Mouse (Mus musculus): Measurements from ENCODE around the gene Foxo1.

Foxo1 gene

DNA sequence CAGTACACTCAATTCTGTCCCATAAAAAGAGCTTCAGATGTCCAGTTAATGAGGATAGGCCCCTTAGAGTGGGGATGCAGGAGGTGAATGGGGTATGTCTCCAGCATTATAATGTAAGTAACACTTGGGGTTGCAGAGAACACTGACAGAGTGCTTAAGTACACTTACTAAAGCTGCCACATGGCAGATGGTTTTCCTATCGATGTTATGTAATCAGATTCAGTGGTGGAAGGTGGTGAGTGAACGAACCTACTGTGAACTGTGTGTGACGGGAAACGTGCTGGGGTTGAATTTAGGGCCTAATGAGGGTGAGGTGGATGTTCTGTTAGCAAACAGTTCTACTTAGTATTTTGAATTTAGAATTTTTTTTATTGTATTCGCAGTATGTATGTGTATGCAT lies 35.2 kb downstream of the Foxo1 start:
- no peak for DNase-seq (ENCODE audit: extremely low spot score, low read depth, low spot score)

DNA sequence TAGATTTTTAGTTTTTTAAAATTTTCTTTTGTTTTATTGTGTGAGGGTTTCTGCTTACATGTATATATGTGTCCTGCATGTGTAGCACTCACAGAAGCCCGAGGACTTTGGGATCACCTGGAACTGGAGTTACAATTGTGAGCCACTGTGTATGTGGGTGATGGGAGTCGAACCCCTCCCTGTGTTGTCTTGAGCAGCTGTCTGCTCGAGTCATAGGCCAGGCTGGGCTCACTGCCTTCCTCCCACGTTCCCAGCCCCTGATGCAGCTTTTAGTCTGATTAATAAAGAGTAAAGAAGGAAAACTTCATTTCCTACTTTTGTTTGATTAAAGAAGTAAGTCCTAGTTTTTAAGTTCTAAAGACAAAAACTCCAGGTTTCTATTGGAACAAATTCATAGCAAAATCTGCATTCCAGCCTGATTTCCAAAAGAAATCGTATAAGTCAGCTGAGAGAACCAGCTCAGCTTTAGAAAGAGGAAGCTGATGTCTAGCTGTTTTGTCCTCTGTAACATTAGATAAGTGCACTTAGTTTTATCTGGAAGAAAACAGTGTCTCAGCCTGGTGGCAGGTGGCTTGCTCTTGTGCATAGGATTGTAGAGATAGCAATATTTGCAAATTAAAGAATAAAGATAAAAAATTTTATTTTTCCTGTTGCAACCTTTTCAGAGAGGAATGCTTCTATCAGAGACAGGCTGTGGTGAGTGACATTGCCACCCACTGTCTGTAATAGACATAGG lies 40.6 kb downstream of the Foxo1 start:
- DNase-seq (ENCODE audit: extremely low spot score, low read depth, low spot score): no peak

- DNase-seq (ENCODE audit: extremely low spot score, low read depth, low spot score): no peak
Measured at GRCm38 (mm10) chr3:52320516-52321270, 52.6 kb downstream of the Foxo1 start.

GRCm38 (mm10) chr3:52322401-52323385 lies 54.6 kb downstream of the Foxo1 start:
- no peak for DNase-seq (ENCODE audit: extremely low spot score, low read depth, low spot score)

DNA sequence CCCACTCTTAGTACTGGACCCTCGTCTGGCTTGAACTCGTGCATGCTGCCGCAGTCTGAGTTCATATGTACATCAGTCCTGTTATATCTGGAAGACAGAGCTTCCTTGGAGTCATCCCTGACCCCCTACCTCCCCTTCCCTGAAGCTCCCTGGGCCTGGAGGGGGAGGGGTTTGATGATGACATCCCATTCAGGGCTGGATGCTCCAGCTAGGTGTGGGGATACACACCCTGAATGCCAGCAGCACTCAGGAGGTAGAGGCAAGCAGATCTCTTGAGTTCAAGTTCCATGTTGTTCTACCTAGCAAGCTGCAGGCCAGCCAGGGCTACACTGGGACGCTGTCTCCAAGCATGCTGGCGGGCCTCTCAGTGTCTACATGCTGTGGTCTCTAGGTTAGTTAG lies 56.9 kb downstream of the Foxo1 start:
- no peak for DNase-seq (ENCODE audit: extremely low spot score, low read depth, low spot score)

DNA sequence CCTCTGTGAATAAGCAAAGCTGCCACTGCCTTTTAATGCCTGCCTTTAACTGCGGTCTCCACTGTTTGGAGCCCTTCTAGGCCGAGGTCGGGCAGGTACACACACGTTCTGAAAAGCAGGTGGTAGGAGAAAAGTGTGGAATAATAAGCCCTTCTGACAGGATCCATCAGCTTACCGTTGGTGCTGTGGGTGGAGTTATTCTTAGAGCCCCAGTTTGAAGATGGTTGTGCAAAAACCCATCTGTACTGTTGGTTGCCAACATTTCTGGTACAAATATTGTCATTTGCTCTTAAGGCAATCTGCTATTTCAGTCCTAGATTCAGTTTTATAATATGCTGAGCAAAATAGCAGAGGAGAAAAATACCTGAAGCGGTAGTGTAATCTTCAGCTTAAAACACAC lies 58.6 kb downstream of the Foxo1 start:
- no peak for DNase-seq (ENCODE audit: extremely low spot score, low read depth, low spot score)

GRCm38 (mm10) chr3:52327146-52327545 lies 59.0 kb downstream of the Foxo1 start:
- DNase-seq (ENCODE audit: extremely low spot score, low read depth, low spot score): no peak

GRCm38 (mm10) chr3:52331709-52332108 lies 63.6 kb downstream of the Foxo1 start:
- DNase-seq (ENCODE audit: extremely low spot score, low read depth, low spot score): no peak

DNA sequence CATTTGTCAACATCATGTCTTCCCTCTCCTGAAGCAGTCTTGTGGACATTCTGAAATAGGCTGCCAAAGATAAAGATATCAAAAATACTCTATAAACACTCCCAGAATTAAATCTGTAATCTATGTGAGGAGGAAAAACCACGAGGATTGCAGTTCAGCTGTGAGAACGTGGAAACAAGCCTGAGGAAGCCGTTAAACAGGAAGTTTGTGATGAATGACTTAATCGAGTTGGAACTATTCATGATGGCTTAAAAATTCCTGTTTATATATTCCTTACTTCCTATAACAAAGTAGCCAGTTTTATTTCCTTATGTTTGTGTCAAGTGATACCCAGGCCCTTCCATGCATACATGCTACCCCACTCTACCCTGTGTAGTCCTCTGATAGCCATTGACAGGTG lies 70.6 kb downstream of the Foxo1 start:
- no peak for DNase-seq (ENCODE audit: extremely low spot score, low read depth, low spot score)

- DNase-seq (ENCODE audit: extremely low spot score, low read depth, low spot score): no peak
Measured at GRCm38 (mm10) chr3:52340336-52341034, 72.3 kb downstream of the Foxo1 start.

DNA sequence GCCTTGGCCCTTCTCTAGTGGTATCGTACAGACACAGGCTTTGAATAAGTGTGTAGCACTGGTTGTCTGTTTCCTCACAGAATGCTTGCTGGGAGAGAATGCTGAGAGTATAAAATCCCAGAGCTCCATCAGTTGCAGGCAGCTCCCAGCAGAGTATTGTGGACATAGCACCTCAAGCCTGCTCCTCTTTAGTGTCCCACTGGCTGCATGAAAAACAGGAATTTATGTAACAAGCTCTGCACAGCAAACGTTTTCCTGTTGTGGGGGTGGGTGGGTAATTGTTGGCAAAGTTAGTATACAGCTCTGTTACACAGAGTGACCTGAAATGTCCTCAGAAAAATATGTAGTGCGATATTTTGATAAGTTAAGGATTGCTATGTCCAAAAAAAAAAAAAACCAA lies 74.1 kb downstream of the Foxo1 start:
- DNase-seq (ENCODE audit: extremely low spot score, low read depth, low spot score): no peak

DNA sequence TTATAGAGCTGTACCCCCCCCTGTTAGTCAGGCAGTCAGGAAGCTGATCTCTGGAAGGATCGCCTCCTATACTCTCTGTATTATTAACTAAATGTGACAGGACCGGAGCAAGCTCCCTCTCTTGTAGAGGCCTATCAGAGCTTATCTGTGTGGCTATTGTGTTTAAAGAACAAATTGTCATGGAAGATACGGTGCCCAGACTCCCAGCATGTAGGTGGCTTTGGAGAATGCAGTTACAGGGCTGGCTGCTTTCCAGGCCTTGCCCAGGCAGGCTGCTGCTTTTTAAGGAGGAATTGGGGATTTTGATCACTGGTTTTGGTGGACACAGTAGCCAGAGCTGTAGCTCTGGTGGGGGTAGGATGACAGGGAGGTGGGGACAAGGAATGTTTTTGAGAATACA lies 74.7 kb downstream of the Foxo1 start:
- no peak for DNase-seq (ENCODE audit: extremely low spot score, low read depth, low spot score)

GRCm38 (mm10) chr3:52343270-52344070 lies 75.3 kb downstream of the Foxo1 start:
- DNase-seq (ENCODE audit: extremely low spot score, low read depth, low spot score): no peak

- DNase-seq (ENCODE audit: extremely low spot score, low read depth, low spot score): no peak
Measured at GRCm38 (mm10) chr3:52345881-52346280, 77.7 kb downstream of the Foxo1 start.

DNA sequence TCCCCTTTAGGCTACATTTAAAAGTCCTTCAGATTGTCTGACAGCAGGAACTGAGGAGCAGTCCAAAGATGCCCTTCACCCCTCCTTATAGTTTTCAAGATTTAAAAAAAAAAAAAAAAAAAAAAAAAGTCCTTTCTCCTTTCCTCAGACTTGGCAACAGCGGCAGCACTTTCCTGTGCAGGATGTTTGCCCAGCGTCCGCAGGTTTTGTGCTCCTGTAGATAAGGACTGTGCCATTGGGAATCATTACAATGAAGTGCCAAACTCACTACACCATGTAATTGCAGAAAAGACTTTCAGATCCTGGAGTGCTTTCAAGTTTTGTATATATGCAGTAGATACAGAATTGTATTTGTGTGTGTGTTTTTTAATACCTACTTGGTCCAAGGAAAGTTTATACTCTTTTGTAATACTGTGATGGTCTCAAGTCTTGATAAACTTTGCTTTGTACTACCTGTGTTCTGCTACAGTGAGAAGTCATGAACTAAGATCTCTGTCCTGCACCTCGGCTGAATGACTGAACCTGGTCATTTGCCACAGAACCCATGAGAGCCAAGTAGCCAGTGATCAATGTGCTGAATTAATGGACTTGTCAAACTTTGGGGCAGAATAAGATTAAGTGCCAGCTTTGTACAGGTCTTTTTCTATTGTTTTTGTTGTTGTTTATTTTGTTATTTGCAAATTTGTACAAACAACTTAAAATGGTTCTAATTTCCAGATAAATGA lies 79.0 kb downstream of the Foxo1 start:
- DNase-seq (ENCODE audit: extremely low spot score, low read depth, low spot score): no peak

GRCm38 (mm10) chr3:52347980-52348622 lies 80.0 kb downstream of the Foxo1 start:
- DNase-seq (ENCODE audit: extremely low spot score, low read depth, low spot score): no peak

- DNase-seq (ENCODE audit: extremely low spot score, low read depth, low spot score): no peak
Measured at GRCm38 (mm10) chr3:52350636-52351035, 82.5 kb downstream of the Foxo1 start.

DNA sequence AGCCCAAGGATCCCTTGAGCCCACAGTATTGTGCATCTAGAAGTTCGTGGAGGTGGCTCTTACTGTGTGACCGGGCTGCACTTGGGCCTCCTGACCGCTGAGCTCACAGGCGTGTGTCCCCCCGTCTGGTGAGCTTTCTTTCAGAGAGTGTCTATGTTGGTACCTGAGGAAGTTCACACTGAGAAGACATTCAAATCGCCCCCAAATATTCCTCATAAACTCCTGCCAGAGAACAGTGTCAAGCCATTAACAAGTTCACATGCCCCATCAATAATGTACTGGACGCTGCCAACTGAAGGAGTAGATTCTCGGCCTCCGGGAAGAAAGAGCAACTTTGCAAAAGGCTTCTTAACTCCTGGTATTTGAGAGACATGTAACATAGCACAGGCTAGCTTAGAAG lies 83.8 kb downstream of the Foxo1 start:
- no peak for DNase-seq (ENCODE audit: extremely low spot score, low read depth, low spot score)

- no peak for DNase-seq (ENCODE audit: extremely low spot score, low read depth, low spot score)
Measured at GRCm38 (mm10) chr3:52354203-52354602, 86.1 kb downstream of the Foxo1 start.
